Mouse (Mus musculus) kidney, embryonic 15.5 days (tissue): ENCODE measurements around the gene Rere. TPM values are rescaled to one million over a fixed set of nuclear protein-coding genes. Genes with fewer than 3 reads are reported as not detected.

Experiments
- ATAC-seq: fragments of 200-750 bp; cut with Nextera tagmentation; replicated peaks from 2 replicates; pipeline ENCODE4 v1.8.0; 2017; ENCODE audit warnings: moderate TSS enrichment; ENCODE audit not compliant: low FRiP score
- H3K27ac ChIP-seq: fragments of 300-500 bp; sonication (generic); 2 replicates; pipeline ENCODE4 v1.5.1; 2015; ENCODE audit warnings: mild to moderate bottlenecking, inconsistent platforms
- H3K27me3 ChIP-seq: fragments of 300-500 bp; sonication (generic); 2 replicates; pipeline ENCODE4 v1.6.1; 2015; ENCODE audit warnings: inconsistent platforms
- H3K36me3 ChIP-seq: fragments of 300-500 bp; sonication (generic); 2 replicates; pipeline ENCODE4 v1.6.1; 2015; ENCODE audit warnings: inconsistent platforms
- H3K4me1 ChIP-seq: fragments of 300-500 bp; sonication (generic); 2 replicates; pipeline ENCODE4 v1.6.1; 2015; ENCODE audit warnings: inconsistent platforms
- H3K4me2 ChIP-seq: fragments of 300-500 bp; sonication (generic); 2 replicates; pipeline ENCODE4 v1.6.1; 2015; ENCODE audit warnings: moderate library complexity, mild to moderate bottlenecking, inconsistent platforms
- H3K4me3 ChIP-seq: fragments of 300-500 bp; sonication (generic); replicated peaks from 2 replicates; pipeline ENCODE4 v1.5.1; 2015; ENCODE audit warnings: mild to moderate bottlenecking, inconsistent platforms
- H3K9ac ChIP-seq: fragments of 300-500 bp; sonication (generic); 2 replicates; pipeline ENCODE4 v1.6.1; 2015; ENCODE audit warnings: mild to moderate bottlenecking, inconsistent platforms
- H3K9me3 ChIP-seq: fragments of 300-500 bp; sonication (generic); replicated peaks from 2 replicates; pipeline ENCODE4 v1.6.1; 2016; ENCODE audit warnings: inconsistent platforms
- WGBS: fragments of 180-500 bp; shearing (Covaris S2); methylation state at CpG from one replicate; pipeline ENCODE4 v1.1.7; 2015; ENCODE audit warnings: mixed read lengths; 5-methylcytosine and 5-hydroxymethylcytosine counted together
- polyA plus RNA-seq: library from polyadenylated mRNA; unstranded; fragments of >200 nt; fragmentation: Nextera tagmentation; extraction: Ambion mirVana; gene quantifications from 2 replicates; pipeline ENCODE4 v1.2.1, GENCODE M21; 2015

The Rere gene
- polyA plus RNA-seq, 1 experiment from 2014 or later = 35.1 TPM

- WGBS = 83% methylated on average over 7 of the region's 7 CpGs
- Histone ChIP-seq H3K9me3 (no peaks in the 10 kb centered on the region), H3K36me3 (no peaks in the 10 kb centered on the region), H3K27ac (no peak overlapping the region), H3K4me3 (no peak overlapping the region), H3K4me1 (peaks cover 36% of the 10 kb centered on the region), H3K9ac (no peak overlapping the region), H3K4me2 (no peak overlapping the region), H3K27me3 (no peaks in the 10 kb centered on the region)
- ATAC-seq = no peak
Observed at GRCm38 (mm10) chr4:150353376-150353900, 72.0 kb downstream of the Rere start.

GRCm38 (mm10) chr4:150355801-150356200 is 74.4 kb downstream of the Rere start:
- Histone ChIP-seq H3K9me3 (no peaks in the 10 kb centered on the region), H3K36me3 (no peaks in the 10 kb centered on the region), H3K4me3 (no peak overlapping the region), H3K27me3 (no peaks in the 10 kb centered on the region), H3K27ac (no peak overlapping the region), H3K9ac (no peak overlapping the region), H3K4me1 (peaks cover 29% of the 10 kb centered on the region), H3K4me2 (no peak overlapping the region)
- 83% methylated on average over 5 of the region's 5 CpGs for WGBS
- no peak for ATAC-seq

- peak; percentile 62; the same call in 1 of the 2 replicates for ATAC-seq
- no peaks in the 10 kb centered on the region for H3K9me3 ChIP-seq
- H3K27ac ChIP-seq = peak overlapping the region; percentile 74
- no peaks in the 10 kb centered on the region for H3K27me3 ChIP-seq
- WGBS = 18% methylated on average over 8 of the region's 8 CpGs
- no peaks in the 10 kb centered on the region for H3K36me3 ChIP-seq
- H3K4me1 ChIP-seq = peaks cover 42% of the 10 kb centered on the region
- peak overlapping the region; percentile 12; the same call in 1 of the 2 replicates for H3K4me2 ChIP-seq
- H3K4me3 ChIP-seq = no peak overlapping the region
- no peak overlapping the region for H3K9ac ChIP-seq
Observed at GRCm38 (mm10) chr4:150361986-150362691, 80.7 kb downstream of the Rere start.

- Histone ChIP-seq H3K27ac (peak overlapping the region; percentile 60; the same call in 1 of the 2 replicates), H3K9me3 (no peaks in the 10 kb centered on the region), H3K9ac (no peak overlapping the region), H3K4me2 (no peak overlapping the region), H3K4me3 (no peak overlapping the region), H3K4me1 (peaks cover 42% of the 10 kb centered on the region), H3K27me3 (no peaks in the 10 kb centered on the region), H3K36me3 (no peaks in the 10 kb centered on the region)
- 46% methylated on average over 5 of the region's 5 CpGs for WGBS
- no peak for ATAC-seq
Observed at GRCm38 (mm10) chr4:150362858-150363257, 81.4 kb downstream of the Rere start.

- Histone ChIP-seq H3K4me3 (no peak overlapping the region), H3K9me3 (no peaks in the 10 kb centered on the region), H3K27ac (no peak overlapping the region), H3K27me3 (no peaks in the 10 kb centered on the region), H3K4me2 (no peak overlapping the region), H3K36me3 (no peaks in the 10 kb centered on the region), H3K9ac (no peak overlapping the region), H3K4me1 (peaks cover 53% of the 10 kb centered on the region)
- no peak for ATAC-seq
- WGBS = 78% methylated on average over 2 of the region's 2 CpGs
Observed at GRCm38 (mm10) chr4:150364786-150365185, 83.3 kb downstream of the Rere start.

GRCm38 (mm10) chr4:150366510-150367208 is 85.2 kb downstream of the Rere start:
- no peaks in the 10 kb centered on the region for H3K36me3 ChIP-seq
- H3K9ac ChIP-seq = no peak overlapping the region
- no peak overlapping the region; the same call in 1 of the 2 replicates for H3K27ac ChIP-seq
- H3K4me3 ChIP-seq = no peak overlapping the region
- no peak overlapping the region for H3K4me2 ChIP-seq
- H3K4me1 ChIP-seq = peaks cover 56% of the 10 kb centered on the region
- no peaks in the 10 kb centered on the region for H3K9me3 ChIP-seq
- H3K27me3 ChIP-seq = no peaks in the 10 kb centered on the region
- ATAC-seq = no peak
- WGBS = 65% methylated on average over 6 of the region's 6 CpGs

- peak; percentile 87 for ATAC-seq
- H3K27ac ChIP-seq = peak overlapping the region; percentile 91
- peak overlapping the region; percentile 60 for H3K9ac ChIP-seq
- peak overlapping the region; percentile 52 for H3K4me3 ChIP-seq
- no peaks in the 10 kb centered on the region for H3K27me3 ChIP-seq
- H3K4me1 ChIP-seq = peaks cover 73% of the 10 kb centered on the region
- no peaks in the 10 kb centered on the region for H3K9me3 ChIP-seq
- H3K36me3 ChIP-seq = no peaks in the 10 kb centered on the region
- WGBS = under 1% methylated on average over 56 of the region's 58 CpGs
- H3K4me2 ChIP-seq = peak overlapping the region; percentile 89
Observed at GRCm38 (mm10) chr4:150371580-150372380, 90.3 kb downstream of the Rere start.

GRCm38 (mm10) chr4:150372631-150373041 is 91.2 kb downstream of the Rere start:
- Histone ChIP-seq H3K27me3 (no peaks in the 10 kb centered on the region), H3K4me1 (peaks cover 72% of the 10 kb centered on the region), H3K36me3 (no peaks in the 10 kb centered on the region), H3K27ac (peak overlapping the region; percentile 91), H3K4me2 (peak overlapping the region; percentile 89), H3K4me3 (peak overlapping the region; percentile 52), H3K9me3 (no peaks in the 10 kb centered on the region), H3K9ac (no peak overlapping the region)
- 5% methylated on average over 3 of the region's 3 CpGs for WGBS
- no peak for ATAC-seq

GRCm38 (mm10) chr4:150373111-150374109 is 92.0 kb downstream of the Rere start:
- WGBS = 6% methylated on average over 15 of the region's 15 CpGs
- Histone ChIP-seq H3K4me1 (peaks cover 73% of the 10 kb centered on the region), H3K9me3 (no peaks in the 10 kb centered on the region), H3K9ac (0 out of 2 replicates have a peak overlapping the region, but pooled peaks have one; percentile 17), H3K27me3 (no peaks in the 10 kb centered on the region), H3K4me2 (peak overlapping the region; percentile 89), H3K27ac (peak overlapping the region; percentile 91), H3K4me3 (peak overlapping the region; percentile 52), H3K36me3 (no peaks in the 10 kb centered on the region)
- ATAC-seq = peak; percentile 46

GRCm38 (mm10) chr4:150374651-150375447 is 93.4 kb downstream of the Rere start:
- Histone ChIP-seq H3K27ac (0 out of 2 replicates have a peak overlapping the region, but pooled peaks have one; percentile 24), H3K9me3 (no peaks in the 10 kb centered on the region), H3K4me2 (peak overlapping the region; percentile 30; the same call in 1 of the 2 replicates), H3K4me3 (no peak overlapping the region), H3K9ac (no peak overlapping the region), H3K4me1 (peaks cover 75% of the 10 kb centered on the region), H3K27me3 (no peaks in the 10 kb centered on the region), H3K36me3 (no peaks in the 10 kb centered on the region)
- 18% methylated on average over 9 of the region's 9 CpGs for WGBS
- no peak for ATAC-seq
